In the genomic region with DNA sequence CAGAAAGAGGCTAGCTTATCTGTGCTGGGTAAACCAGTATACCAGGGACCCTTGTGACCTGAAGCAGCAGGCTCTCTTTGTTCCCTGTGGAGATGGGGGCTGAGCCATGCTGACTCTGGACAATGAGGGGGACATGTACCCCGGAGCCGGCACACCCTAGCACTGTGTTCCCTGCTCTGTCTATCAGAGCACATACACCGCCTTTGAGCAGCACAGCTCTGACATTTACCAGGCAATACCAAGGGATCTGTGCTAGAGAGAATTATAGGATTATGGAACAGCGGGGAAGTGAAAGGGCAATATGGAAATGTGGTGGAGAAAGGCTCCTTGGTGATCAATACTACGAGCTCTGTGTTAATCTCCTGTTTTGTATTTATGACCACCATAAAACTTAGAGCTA, we compare ENCODE assay signal across 22 mouse cellular contexts.
DNase-seq lines count a peak whose midpoint lies in the region; ATAC-seq and TF ChIP-seq lines count a peak whose summit lies in the region.
"Had no signal": no experiment of that assay in that cellular context is flagged by ENCODE, and none has a peak within 500 bp of the region (broad histone marks: within the 10 kb centered on the region; RNA-seq: fewer than 3 reads in every experiment).

No protein-coding gene starts in this region.

- intact Hi-C loops in heart, postnatal 36 days (cut with DNase I): no loop called here

- no peak overlapping the region for H3K4me2 ChIP-seq in midbrain, embryonic 14.5 days (ENCODE audit: low read length)
- no peak overlapping the region for H3K4me2 ChIP-seq in midbrain, embryonic 16.5 days (ENCODE audit: low read length)
- H3K4me2 ChIP-seq: embryonic facial prominence, embryonic 12.5 days; forebrain, embryonic 12.5 days; heart, embryonic 13.5 days had no signal

- peak; percentile 64 for DNase-seq in heart, adult 11 months
- DNase-seq in heart, postnatal 36 days: no peak
- peak; percentile 28 for DNase-seq in midbrain, embryonic 10.5 days (ENCODE audit: low spot score)
- no peak for DNase-seq in midbrain, embryonic 14.5 days
- DNase-seq in brain, embryonic 14.5 days (ENCODE audit: low read depth): peak; percentile 25
- DNase-seq in forebrain, embryonic 10.5 days (ENCODE audit: extremely low spot score, low spot score): no peak
- DNase-seq in thymus, postnatal 4 days: no peak
- DNase-seq: adrenal gland, adult 8-10 months; B cell, adult 2 months; cerebellum, adult 11-12 months; cerebellum, adult 9-10 months; cerebellum, postnatal 25 days; gastrocnemius, postnatal 14 days; heart, postnatal 10 days had no signal

- 9% methylated on average over 5 of the region's 5 CpGs for WGBS in midbrain, embryonic 10.5 days
- 0% methylated on average over 5 of the region's 5 CpGs for WGBS in midbrain, embryonic 14.5 days
- WGBS in midbrain, embryonic 16.5 days: 5% methylated on average over 5 of the region's 5 CpGs
- 15% methylated on average over 5 of the region's 5 CpGs for WGBS in forebrain, embryonic 10.5 days

- H3K9me3 ChIP-seq in midbrain, embryonic 10.5 days (replicated peaks): no peaks in the 10 kb centered on the region
- H3K9me3 ChIP-seq in midbrain, embryonic 14.5 days (ENCODE audit: control insufficient read depth, low read length): no peaks in the 10 kb centered on the region
- H3K9me3 ChIP-seq in midbrain, embryonic 16.5 days (replicated peaks; ENCODE audit: control insufficient read depth, low read length, poor library complexity, severe bottlenecking): 0 out of 2 replicates have a peak, but pooled peaks cover 5% of the 10 kb centered on the region
- no peaks in the 10 kb centered on the region for H3K9me3 ChIP-seq in forebrain, embryonic 10.5 days
- H3K9me3 ChIP-seq: embryonic facial prominence, embryonic 12.5 days; forebrain, embryonic 12.5 days; heart, embryonic 13.5 days had no signal

- no peak overlapping the region for H3K9ac ChIP-seq in midbrain, embryonic 14.5 days (replicated peaks; ENCODE audit: low read length)
- H3K9ac ChIP-seq in midbrain, embryonic 16.5 days (ENCODE audit: low read depth, low read length): no peak overlapping the region
- H3K9ac ChIP-seq: embryonic facial prominence, embryonic 12.5 days; forebrain, embryonic 12.5 days; heart, embryonic 13.5 days had no signal

- H3K36me3 ChIP-seq in midbrain, embryonic 10.5 days: no peaks in the 10 kb centered on the region
- H3K36me3 ChIP-seq in midbrain, embryonic 14.5 days (ENCODE audit: control insufficient read depth, insufficient read depth, low read length): no peaks in the 10 kb centered on the region
- no peaks in the 10 kb centered on the region for H3K36me3 ChIP-seq in midbrain, embryonic 16.5 days (ENCODE audit: control insufficient read depth, insufficient read depth, low read length)
- H3K36me3 ChIP-seq in forebrain, embryonic 10.5 days (replicated peaks): no peaks in the 10 kb centered on the region
- H3K36me3 ChIP-seq: embryonic facial prominence, embryonic 12.5 days; forebrain, embryonic 12.5 days; G1E; heart, embryonic 13.5 days had no signal

- H3K4me1 ChIP-seq in midbrain, embryonic 10.5 days: peaks cover 20% of the 10 kb centered on the region
- no peaks in the 10 kb centered on the region for H3K4me1 ChIP-seq in midbrain, embryonic 14.5 days (ENCODE audit: control insufficient read depth, insufficient read depth, low read length)
- H3K4me1 ChIP-seq in midbrain, embryonic 16.5 days (ENCODE audit: control insufficient read depth, insufficient read depth, low read length): peaks cover 3% of the 10 kb centered on the region; the same call in 1 of the 2 replicates
- H3K4me1 ChIP-seq in forebrain, embryonic 10.5 days: peaks cover 13% of the 10 kb centered on the region
- H3K4me1 ChIP-seq: embryonic facial prominence, embryonic 12.5 days had no signal

- TF ChIP-seq CTCF in brain, embryonic 14.5 days (IDR thresholded peaks at IDR 0.05; ENCODE audit: borderline replicate concordance, extremely low read depth, insufficient read depth, insufficient read length): no peak

- peak overlapping the region; percentile 14; the same call in 1 of the 2 replicates for H3K27ac ChIP-seq in midbrain, embryonic 10.5 days (replicated peaks)
- no peak overlapping the region for H3K27ac ChIP-seq in midbrain, embryonic 14.5 days (replicated peaks; ENCODE audit: low read depth, low read length)
- H3K27ac ChIP-seq in midbrain, embryonic 16.5 days (ENCODE audit: low read length): no peak overlapping the region
- no peak overlapping the region for H3K27ac ChIP-seq in forebrain, embryonic 10.5 days
- H3K27ac ChIP-seq: embryonic facial prominence, embryonic 12.5 days; forebrain, embryonic 12.5 days; heart, embryonic 13.5 days; hindbrain, postnatal 0 days had no signal

- TF ChIP-seq POLR2A in brain, embryonic 14.5 days (IDR thresholded peaks at IDR 0.05; ENCODE audit: borderline replicate concordance, extremely low read depth, insufficient read depth, insufficient read length, poor library complexity, severe bottlenecking): no peak

- peaks cover 18% of the 10 kb centered on the region for H3K27me3 ChIP-seq in midbrain, embryonic 10.5 days (ENCODE audit: low read depth, poor library complexity, severe bottlenecking)
- no peaks in the 10 kb centered on the region for H3K27me3 ChIP-seq in midbrain, embryonic 14.5 days (ENCODE audit: control insufficient read depth, insufficient read depth, low read length)
- no peaks in the 10 kb centered on the region for H3K27me3 ChIP-seq in midbrain, embryonic 16.5 days (ENCODE audit: control insufficient read depth, insufficient read depth, low read depth, low read length)
- peaks cover 10% of the 10 kb centered on the region; the same call in 1 of the 2 replicates for H3K27me3 ChIP-seq in forebrain, embryonic 10.5 days (ENCODE audit: poor library complexity, severe bottlenecking)
- H3K27me3 ChIP-seq: embryonic facial prominence, embryonic 12.5 days; forebrain, embryonic 12.5 days; heart, embryonic 13.5 days had no signal

- ATAC-seq in midbrain, embryonic 14.5 days (ENCODE audit: low FRiP score, low TSS enrichment): no peak
- peak; percentile 64; the same call in 1 of the 2 replicates for ATAC-seq in midbrain, embryonic 16.5 days
- ATAC-seq: CD4-positive, CD25-positive, alpha-beta regulatory T cell, adult 4 months; forebrain, embryonic 16.5 days; hindbrain, postnatal 0 days had no signal

- no peak overlapping the region for H3K4me3 ChIP-seq in midbrain, embryonic 10.5 days
- no peak overlapping the region for H3K4me3 ChIP-seq in midbrain, embryonic 14.5 days (replicated peaks; ENCODE audit: low read depth, low read length)
- no peak overlapping the region for H3K4me3 ChIP-seq in midbrain, embryonic 16.5 days (ENCODE audit: low read depth, low read length)
- no peak overlapping the region for H3K4me3 ChIP-seq in forebrain, embryonic 10.5 days
- H3K4me3 ChIP-seq: embryonic facial prominence, embryonic 12.5 days; forebrain, embryonic 12.5 days; heart, embryonic 13.5 days had no signal

Comparison
In these comparisons a context has a peak if more than half of its experiments do, and no peak if none do; other contexts are left out.
1. DNase-seq: peak in heart, adult 11 months (single experiment), midbrain, embryonic 10.5 days (single experiment) and brain, embryonic 14.5 days (single experiment); none in heart, postnatal 36 days (0 of 2), midbrain, embryonic 14.5 days (single experiment), forebrain, embryonic 10.5 days (single experiment) and thymus, postnatal 4 days (single experiment).